Mouse (Mus musculus) cerebellum, postnatal 4 days (tissue): ENCODE results near the gene Ifit1.
"Not testable (repeated sequence)": the region's sequence is repeated elsewhere in the genome, so short reads cannot be mapped to it uniquely, and the experiment has no call there.

Experiments used
- DNase-seq, 2 experiments: peaks; one replicate each; pipeline ENCODE4 v3.0.0; 2022; ENCODE audit warnings: low spot score in 2 of 2, mixed read lengths in 1 of 2

Ifit1 gene

GRCm38 (mm10) chr19:34640623-34641022, at the start of gene Ifit1, which contains the start of gene Ifit1bl2:
TSS of gene Ifit1 (plus strand) at chr19:34640871.
TSS of gene Ifit1bl2 (minus strand) at chr19:34640743.
- no peak for DNase-seq

GRCm38 (mm10) chr19:34593456-34593855, 47.2 kb upstream of the Ifit1 start:
- DNase-seq = no peak

DNA sequence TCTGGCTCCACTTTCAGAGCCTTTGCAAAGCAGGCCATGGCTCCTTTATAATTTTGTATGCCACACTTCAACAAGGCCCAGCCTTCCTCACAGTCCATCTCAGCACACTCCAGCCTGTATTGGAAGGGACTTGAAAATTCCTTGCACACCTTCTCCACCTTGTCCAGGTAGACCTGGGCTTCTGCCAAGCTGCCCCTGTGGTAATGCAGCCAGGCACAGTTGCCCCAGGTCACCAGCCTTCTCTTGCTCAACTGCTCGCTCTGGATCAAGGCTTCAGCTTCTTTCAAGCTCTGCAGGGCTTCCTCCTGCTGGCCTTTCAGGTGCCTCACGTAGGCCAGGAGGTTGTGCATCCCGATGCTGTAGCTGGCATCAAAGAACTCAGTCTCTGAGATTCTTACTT, 46.1 kb upstream of the Ifit1 start:
- DNase-seq = not testable (repeated sequence)

- no peak for DNase-seq
These were observed 43.9 kb upstream of the Ifit1 start for GRCm38 (mm10) chr19:34596811-34597210.

GRCm38 (mm10) chr19:34598341-34598740, 42.3 kb upstream of the Ifit1 start:
- DNase-seq = peak in 1 of 2 experiments; percentile 36

GRCm38 (mm10) chr19:34599250-34599649, 41.4 kb upstream of the Ifit1 start:
- not testable (repeated sequence) for DNase-seq

- not testable (repeated sequence) for DNase-seq
These were observed 38.8 kb upstream of the Ifit1 start, which contains the start of gene Ifit1bl1 for GRCm38 (mm10) chr19:34601888-34602287. TSS of gene Ifit1bl1 (minus strand) at chr19:34601956.

DNA sequence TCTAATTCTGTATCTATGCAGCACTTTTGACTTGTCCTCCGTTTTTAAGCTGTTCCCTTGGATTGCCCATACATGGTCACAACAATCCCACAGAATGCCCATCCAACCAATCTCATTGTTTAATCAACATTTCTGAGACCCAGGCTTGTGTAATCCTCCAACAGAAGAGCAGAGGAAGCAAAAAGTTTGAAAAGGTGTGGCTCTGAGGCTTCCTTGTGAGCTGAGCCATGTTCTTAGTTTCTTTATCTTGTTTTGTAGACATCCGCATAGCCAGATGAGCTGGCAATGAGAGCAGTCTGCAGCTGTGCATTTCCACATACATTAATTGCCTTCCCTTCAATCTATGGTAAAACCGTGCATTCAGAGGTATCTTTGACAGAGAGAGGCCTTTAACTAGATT, 35.2 kb upstream of the Ifit1 start:
- no peak for DNase-seq

- not testable (repeated sequence) for DNase-seq
These were observed 33.2 kb upstream of the Ifit1 start, which contains the start of gene Ifit3b for GRCm38 (mm10) chr19:34607237-34608051. TSS of gene Ifit3b (plus strand) at chr19:34607970.

GRCm38 (mm10) chr19:34610118-34610517, 30.6 kb upstream of the Ifit1 start:
- not testable (repeated sequence) for DNase-seq

DNA sequence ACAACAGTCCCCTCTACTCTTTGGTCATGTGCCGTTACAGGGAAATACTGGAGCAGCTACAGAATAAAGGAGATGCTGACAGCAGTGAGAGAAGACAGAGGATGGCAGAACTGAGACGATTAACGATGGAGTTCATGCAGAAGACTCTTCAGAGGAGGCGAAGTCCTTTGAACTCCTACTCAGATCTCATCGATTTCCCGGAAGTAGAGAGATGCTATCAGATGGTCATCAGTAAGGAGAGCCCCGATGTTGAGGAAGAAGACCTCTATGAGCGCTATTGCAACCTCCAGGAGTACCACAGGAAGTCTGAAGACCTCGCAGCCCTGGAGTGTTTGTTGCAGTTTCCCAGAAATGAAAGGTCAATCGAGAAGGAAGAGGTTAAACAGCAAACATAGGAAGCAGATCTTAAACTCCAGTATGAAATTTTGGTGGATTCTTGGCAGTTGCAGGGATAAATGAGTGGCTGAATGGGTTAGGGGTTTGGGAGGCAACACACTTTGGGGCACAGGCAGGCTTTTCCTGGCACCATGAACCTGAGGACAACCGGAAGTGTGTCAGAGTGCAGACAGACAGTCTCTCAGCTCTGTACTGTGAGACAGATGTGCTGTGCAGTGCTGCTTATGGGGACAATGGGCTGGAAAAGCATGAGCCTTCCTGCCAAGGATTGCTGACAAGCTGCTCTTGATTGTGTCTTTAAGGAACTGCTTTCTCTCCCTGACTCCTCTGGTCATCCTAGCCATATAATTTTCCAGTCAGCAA, 28.2 kb upstream of the Ifit1 start:
- DNase-seq = not testable (repeated sequence)

- no peak for DNase-seq
These were observed 19.8 kb upstream of the Ifit1 start for GRCm38 (mm10) chr19:34620871-34621270.

- no peak for DNase-seq
These were observed 16.9 kb upstream of the Ifit1 start for GRCm38 (mm10) chr19:34623781-34624180.

DNA sequence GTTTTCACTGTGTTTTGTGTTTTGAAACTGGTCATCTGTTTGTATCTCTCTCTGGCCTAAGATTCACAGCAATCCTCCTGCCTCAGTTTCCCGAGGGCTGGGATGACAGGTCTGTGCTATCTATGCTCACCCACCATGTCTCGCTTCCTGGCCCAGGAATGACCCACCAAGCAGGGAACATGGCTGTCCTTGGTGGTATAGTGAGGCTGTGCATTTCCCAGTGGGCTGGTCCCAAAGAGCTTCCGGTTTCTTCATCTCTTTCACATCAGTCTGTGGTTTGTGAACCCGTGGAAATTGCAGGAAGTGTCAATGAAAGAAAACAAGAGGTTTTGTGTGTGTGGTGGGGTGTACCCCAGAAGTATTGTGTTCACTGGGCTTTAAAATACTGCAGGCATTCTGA, 16.0 kb upstream of the Ifit1 start:
- DNase-seq = no peak

DNA sequence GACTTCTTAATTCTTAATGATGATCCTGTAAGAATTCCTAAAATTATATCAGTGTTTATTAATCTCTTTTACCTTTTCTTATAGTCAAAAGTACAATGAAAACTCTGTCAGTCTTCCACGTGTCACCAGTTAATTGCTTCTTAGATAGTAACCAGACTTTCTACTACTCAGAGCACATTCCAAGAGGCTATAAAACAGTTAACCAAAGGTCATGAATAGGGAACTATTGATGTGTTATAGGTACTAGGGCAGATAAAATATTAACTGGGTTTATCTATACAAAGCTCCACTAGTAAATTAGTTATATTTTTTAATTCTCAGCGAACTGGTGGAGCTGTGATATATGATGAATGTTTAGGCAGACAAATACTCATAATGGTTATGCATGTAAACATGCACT, 13.2 kb upstream of the Ifit1 start:
- DNase-seq = no peak

GRCm38 (mm10) chr19:34631487-34631886, 9.2 kb upstream of the Ifit1 start:
- DNase-seq = no peak

DNA sequence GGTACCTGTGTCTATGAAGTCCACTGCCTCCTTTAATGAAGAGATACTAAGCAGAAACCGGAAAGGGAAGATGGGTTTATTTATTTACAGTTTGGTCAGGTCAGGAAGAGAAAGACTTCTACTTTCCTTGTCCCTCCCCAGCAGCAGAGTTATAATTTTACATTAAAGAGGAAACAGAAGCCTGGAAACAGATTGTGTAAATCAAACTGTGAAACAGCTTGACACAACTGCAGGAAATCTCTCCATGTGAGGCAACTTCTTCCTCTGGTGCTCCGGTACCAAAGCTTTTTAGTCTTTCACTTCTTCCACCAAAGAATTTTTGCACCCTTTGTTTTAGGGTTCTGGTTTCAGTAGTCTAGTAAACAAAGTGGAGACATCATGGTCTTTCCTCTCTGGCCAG, 7.2 kb upstream of the Ifit1 start:
- DNase-seq = no peak

DNA sequence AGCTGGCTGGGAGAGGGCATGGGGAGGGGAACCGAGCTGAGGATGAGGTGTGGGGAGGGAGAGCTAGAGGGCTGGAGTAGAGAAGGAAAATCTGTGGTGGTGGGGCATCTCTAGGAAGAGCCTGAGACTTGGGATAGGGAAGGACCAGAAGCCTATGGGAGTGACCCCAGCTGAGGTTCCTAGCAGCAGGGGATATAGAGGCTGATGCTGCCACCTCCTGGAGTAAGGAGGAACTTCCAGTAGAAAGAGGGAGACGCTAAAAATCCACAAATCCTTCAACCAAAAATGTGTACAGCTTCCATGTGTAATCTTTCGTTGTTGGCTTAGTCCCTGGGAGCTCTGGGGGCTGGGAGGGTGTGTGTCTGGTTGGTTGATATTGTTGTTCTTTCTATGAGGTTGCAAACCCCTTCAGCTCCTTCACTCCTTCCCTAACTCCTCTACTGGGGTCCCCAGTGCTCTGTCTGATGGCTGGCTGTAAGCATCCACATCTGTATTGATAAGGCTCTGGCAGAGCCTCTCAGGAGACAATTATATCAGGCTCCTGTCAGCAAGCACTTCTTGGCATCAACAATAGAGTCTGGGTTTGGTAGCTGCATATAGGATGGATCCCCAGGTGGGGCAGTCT, 3.6 kb upstream of the Ifit1 start:
- peak in 1 of 2 experiments; percentile 29 for DNase-seq

DNA sequence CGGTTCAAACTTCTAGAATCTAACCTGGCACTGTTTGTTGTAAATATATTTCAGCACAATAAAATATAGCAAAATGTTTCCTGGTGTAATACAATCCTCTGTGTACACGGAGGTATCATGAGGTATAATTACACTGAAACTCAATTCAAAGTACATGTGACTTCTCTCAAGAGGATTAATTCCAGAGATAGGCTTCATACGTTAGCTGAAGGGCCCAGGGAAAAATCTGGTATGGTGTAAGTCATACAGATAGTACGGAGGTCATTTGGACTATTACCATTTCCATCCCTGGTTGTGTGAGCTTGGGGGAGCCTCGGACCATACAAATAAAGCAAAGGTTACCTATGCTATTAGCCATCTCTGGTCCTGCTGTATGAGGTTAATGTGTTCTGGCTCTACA, 1.9 kb downstream of the Ifit1 start:
- DNase-seq = no peak

DNA sequence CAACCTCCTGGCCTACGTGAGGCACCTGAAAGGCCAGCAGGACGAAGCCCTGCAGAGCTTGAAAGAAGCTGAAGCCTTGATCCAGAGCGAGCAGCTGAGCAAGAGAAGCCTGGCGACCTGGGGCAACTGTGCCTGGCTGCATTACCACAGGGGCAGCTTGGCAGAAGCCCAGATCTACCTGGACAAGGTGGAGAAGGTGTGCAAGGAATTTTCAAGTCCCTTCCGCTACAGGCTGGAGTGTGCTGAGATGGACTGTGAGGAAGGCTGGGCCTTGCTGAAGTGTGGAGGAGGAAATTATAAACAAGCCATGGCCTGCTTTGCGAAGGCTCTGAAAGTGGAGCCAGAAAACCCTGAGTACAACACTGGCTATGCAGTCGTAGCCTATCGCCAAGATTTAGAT, 7.0 kb downstream of the Ifit1 start:
- DNase-seq = not testable (repeated sequence)

DNA sequence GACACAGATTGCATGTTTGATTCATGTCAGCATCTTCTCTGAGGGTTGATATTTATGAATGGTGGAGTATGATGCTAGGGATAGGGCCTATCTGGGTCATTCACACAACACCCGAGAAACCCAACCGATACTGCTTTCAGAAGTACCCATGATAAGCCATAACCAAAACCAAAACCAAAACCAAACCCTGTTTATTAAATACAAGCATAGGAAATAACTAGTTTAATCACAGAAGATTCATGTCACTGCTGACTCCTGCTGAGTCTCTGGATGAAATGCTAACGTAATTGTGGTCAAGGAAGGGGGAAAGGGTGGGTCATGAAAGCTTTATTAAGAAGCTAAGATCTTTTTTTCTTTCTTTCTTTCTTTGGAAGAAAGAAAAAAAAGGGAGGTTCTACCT, 9.6 kb downstream of the Ifit1 start:
- no peak for DNase-seq

DNA sequence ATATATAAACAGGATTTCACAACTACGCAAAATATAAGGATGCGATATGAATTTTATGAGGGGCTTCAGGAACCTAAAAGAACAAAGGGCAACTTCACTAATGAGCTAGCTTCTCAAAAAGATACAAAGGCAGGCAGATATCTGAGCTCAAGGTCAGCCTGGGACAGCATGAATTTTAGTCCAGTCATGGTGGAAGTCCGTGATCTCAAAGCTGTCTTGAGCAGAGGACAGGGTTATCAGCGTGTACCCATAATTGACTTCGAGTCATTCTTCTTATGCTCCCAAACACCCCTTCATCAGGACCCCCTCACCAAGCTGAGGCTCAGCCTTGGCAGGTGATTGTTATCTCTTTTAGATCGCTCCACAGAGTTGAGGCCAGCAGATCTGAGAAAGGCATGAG, 10.3 kb downstream of the Ifit1 start:
- DNase-seq = no peak
